ENCODE assay signal across 8 mouse cellular contexts in the genomic region with DNA sequence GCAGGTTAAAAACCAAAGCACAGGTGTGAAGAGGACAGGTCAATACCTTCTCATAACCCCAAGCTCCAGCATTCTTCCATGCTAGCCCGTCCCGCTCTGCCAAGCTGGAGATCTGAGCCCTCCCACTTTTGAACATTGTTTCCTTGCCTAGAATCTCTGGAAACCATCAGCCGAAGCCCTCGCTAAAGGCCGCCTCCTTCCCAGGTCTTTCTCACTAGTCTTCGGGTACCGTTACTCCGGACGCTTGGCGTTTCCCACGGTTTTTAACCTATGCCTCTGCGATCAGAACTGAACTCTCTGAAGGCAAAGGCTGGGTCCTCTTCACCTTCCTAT. TPM values are rescaled to one million over a fixed set of nuclear protein-coding genes. Genes with fewer than 3 reads are reported as not detected.
A peak's percentile ranks its signal among the peaks of the same experiment; 100 is the strongest.
DNase-seq lines count a peak whose midpoint lies in the region; ATAC-seq and TF ChIP-seq lines count a peak whose summit lies in the region.

No protein-coding gene starts in this region.

- peaks cover 39% of the 10 kb centered on the region for H3K36me3 ChIP-seq in E14TG2a.4 (ENCODE audit: insufficient read depth, low read length)
- H3K36me3 ChIP-seq in erythroblast, embryonic 14.5 days (ENCODE audit: control insufficient read depth) = peaks cover 48% of the 10 kb centered on the region
- H3K36me3 ChIP-seq in midbrain, embryonic 16.5 days (ENCODE audit: control insufficient read depth, insufficient read depth, low read length) = no peaks in the 10 kb centered on the region

- peaks cover 3% of the 10 kb centered on the region for H3K27me3 ChIP-seq in E14TG2a.4 (ENCODE audit: insufficient read depth, low read length)
- peaks cover 4% of the 10 kb centered on the region for H3K27me3 ChIP-seq in erythroblast, embryonic 14.5 days (ENCODE audit: control insufficient read depth)
- H3K27me3 ChIP-seq in midbrain, embryonic 16.5 days (ENCODE audit: control insufficient read depth, insufficient read depth, low read depth, low read length) = no peaks in the 10 kb centered on the region

- DNase-seq in frontal cortex, postnatal 25 days (ENCODE audit: low spot score in 2 of 2) = no peak
- peak; percentile 27 for DNase-seq in kidney, postnatal 14 days
- no peak for DNase-seq in urinary bladder, postnatal 25 days (ENCODE audit: low spot score)
- DNase-seq in gastrocnemius, adult 8-10 months (ENCODE audit: low spot score in 2 of 2) = no peak

- H3K9ac ChIP-seq in midbrain, embryonic 16.5 days (ENCODE audit: low read depth, low read length) = peak overlapping the region; percentile 88

- peaks cover 20% of the 10 kb centered on the region for H3K4me1 ChIP-seq in E14TG2a.4 (replicated peaks; ENCODE audit: low read depth, low read length)
- H3K4me1 ChIP-seq in erythroblast, embryonic 14.5 days (ENCODE audit: control insufficient read depth) = peaks cover 36% of the 10 kb centered on the region
- H3K4me1 ChIP-seq in midbrain, embryonic 16.5 days (ENCODE audit: control insufficient read depth, insufficient read depth, low read length) = peaks cover 25% of the 10 kb centered on the region

- ATAC-seq in frontal cortex, adult (ENCODE audit: low TSS enrichment) = peak; percentile 36; the same call in 1 of the 2 replicates
- ATAC-seq in midbrain, embryonic 16.5 days = no peak

- under 1% methylated on average over 12 of the region's 12 CpGs for WGBS in midbrain, embryonic 16.5 days

- peak overlapping the region; percentile 94 for H3K27ac ChIP-seq in midbrain, embryonic 16.5 days (ENCODE audit: low read length)

- H3K9me3 ChIP-seq in E14TG2a.4 (ENCODE audit: low read length) = peaks cover 7% of the 10 kb centered on the region; the same call in 1 of the 2 replicates
- no peaks in the 10 kb centered on the region for H3K9me3 ChIP-seq in erythroblast, embryonic 14.5 days (ENCODE audit: control insufficient read depth, low read length)
- H3K9me3 ChIP-seq in midbrain, embryonic 16.5 days (replicated peaks; ENCODE audit: control insufficient read depth, low read length, poor library complexity, severe bottlenecking) = no peaks in the 10 kb centered on the region

- H3K4me2 ChIP-seq in midbrain, embryonic 16.5 days (ENCODE audit: low read length) = peak overlapping the region; percentile 80

- H3K4me3 ChIP-seq in E14TG2a.4 (replicated peaks; ENCODE audit: low read length) = peak overlapping the region; percentile 89
- peak overlapping the region; percentile 85 for H3K4me3 ChIP-seq in erythroblast, embryonic 14.5 days (replicated peaks)
- peak overlapping the region; percentile 93 for H3K4me3 ChIP-seq in midbrain, embryonic 16.5 days (ENCODE audit: low read depth, low read length)

- no peak for TF ChIP-seq CTCF in E14TG2a.4 (conservative IDR thresholded peaks at IDR 0.05; ENCODE audit: low read length)

RNA-seq across cellular contexts. Expression of gene Ilkap, which starts 0.7 kb away (rescaled TPM):
- polyA plus RNA-seq in erythroblast, embryonic 14.5 days (2012) = 5.3 and 6.5 TPM in 2 replicates
- 141 and 143 TPM in 2 replicates for polyA plus RNA-seq in midbrain, embryonic 16.5 days (2015; fragmentation: Nextera tagmentation; extraction: Ambion mirVana)
- 10 to 100 TPM; 31.2 to 40.1 (median 34.0) TPM for total RNA-seq in gastrocnemius, adult 8-10 months (2022)

RNA-seq across cellular contexts. Expression of gene Hes6, which starts 15.9 kb away (rescaled TPM):
- polyA plus RNA-seq in erythroblast, embryonic 14.5 days (2012) = 0.80 and 1.3 TPM in 2 replicates
- polyA plus RNA-seq in midbrain, embryonic 16.5 days (2015; fragmentation: Nextera tagmentation; extraction: Ambion mirVana) = 153 and 173 TPM in 2 replicates
- 1 to 10 TPM; 6.9 to 9.2 (median 7.2) TPM for total RNA-seq in gastrocnemius, adult 8-10 months (2022)

RNA-seq across cellular contexts. Expression of gene Erfe, which starts 31.7 kb away (rescaled TPM):
- polyA plus RNA-seq in erythroblast, embryonic 14.5 days (2012) = 2.2 and 2.4 TPM in 2 replicates
- 0.18 and 0.25 TPM in 2 replicates for polyA plus RNA-seq in midbrain, embryonic 16.5 days (2015; fragmentation: Nextera tagmentation; extraction: Ambion mirVana)
- 1 to 10 TPM in 1 of 4 experiments, under 1 TPM in 2, not detected in 1; 0.32 to 2.1 (median 0.63) TPM for total RNA-seq in gastrocnemius, adult 8-10 months (2022)

RNA-seq across cellular contexts. Expression of gene Klhl30, which starts 47.1 kb away (rescaled TPM):
- not detected in 2 replicates for polyA plus RNA-seq in erythroblast, embryonic 14.5 days (2012)
- polyA plus RNA-seq in midbrain, embryonic 16.5 days (2015; fragmentation: Nextera tagmentation; extraction: Ambion mirVana) = 0.11 and 0.13 TPM in 2 replicates
- total RNA-seq in gastrocnemius, adult 8-10 months (2022) = 10 to 100 TPM; 56.3 to 72.6 (median 60.8) TPM

Comparison
In these comparisons a context has a peak if more than half of its experiments do, and no peak if none do; other contexts are left out.
1. RNA of gene Ilkap, which starts 0.7 kb away (polyA plus RNA-seq): 141 to 143 TPM in midbrain, embryonic 16.5 days; 5.3 to 6.5 TPM in erythroblast, embryonic 14.5 days; every median in the first group is over 10 times any median in the second.
2. RNA of gene Hes6, which starts 15.9 kb away (polyA plus RNA-seq): 153 to 173 TPM in midbrain, embryonic 16.5 days; 0.80 to 1.3 TPM in erythroblast, embryonic 14.5 days; every median in the first group is over 10 times any median in the second.
3. Peak in every context shown above with its lines, with median percentiles within 50 percentile points of each other: H3K4me3 ChIP-seq.